Mouse (Mus musculus) heart, postnatal 14 days (tissue): ENCODE data around the gene Cacng2. TPM values are rescaled to one million over a fixed set of nuclear protein-coding genes. Genes with fewer than 3 reads are reported as not detected.
"Not testable (repeated sequence)": the region's sequence is repeated elsewhere in the genome, so short reads cannot be mapped to it uniquely, and the experiment has no call there.

Source experiments
- DNase-seq, 2 experiments: peaks; one replicate each; pipeline ENCODE4 v3.0.0; 2021 to 2022
- intact Hi-C: fragments of 180-260 bp; cut with DNase I; formaldehyde crosslinking; loops from one replicate; pipeline ENCODE4 v1.15.1; 2025
- total RNA-seq, 2 experiments: library from RNA; stranded (reverse); gene quantifications; 2 replicates each; pipeline ENCODE4 v1.2.3; 2021

The Cacng2 gene
- total RNA-seq, 2 experiments from 2014 or later, result not detected

DNA sequence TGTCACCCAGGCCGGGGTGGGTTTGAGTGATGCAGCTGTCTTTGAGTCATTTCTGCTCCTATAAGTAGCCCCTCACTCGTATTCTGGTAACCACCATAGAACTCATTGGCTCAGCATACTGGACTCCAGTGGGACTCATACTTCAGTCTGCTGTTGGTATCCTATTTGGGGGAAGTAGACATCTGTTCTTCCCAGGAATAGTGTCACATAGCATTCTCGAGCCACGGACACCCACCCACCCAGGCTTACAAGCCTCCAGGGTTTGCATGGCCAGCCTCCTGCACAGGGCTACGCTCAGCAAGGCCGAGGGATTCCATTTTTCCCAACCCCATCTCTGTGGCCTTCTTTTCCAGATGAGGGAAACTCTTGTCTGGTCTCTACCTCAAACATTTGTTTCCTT is 93.3 kb downstream of the Cacng2 start:
- intact Hi-C loops, result no loop called here
- DNase-seq, result no peak

GRCm38 (mm10) chr15:78024211-78024610 is 95.6 kb downstream of the Cacng2 start:
- DNase-seq, result no peak
- intact Hi-C loops, result no loop called here

DNA sequence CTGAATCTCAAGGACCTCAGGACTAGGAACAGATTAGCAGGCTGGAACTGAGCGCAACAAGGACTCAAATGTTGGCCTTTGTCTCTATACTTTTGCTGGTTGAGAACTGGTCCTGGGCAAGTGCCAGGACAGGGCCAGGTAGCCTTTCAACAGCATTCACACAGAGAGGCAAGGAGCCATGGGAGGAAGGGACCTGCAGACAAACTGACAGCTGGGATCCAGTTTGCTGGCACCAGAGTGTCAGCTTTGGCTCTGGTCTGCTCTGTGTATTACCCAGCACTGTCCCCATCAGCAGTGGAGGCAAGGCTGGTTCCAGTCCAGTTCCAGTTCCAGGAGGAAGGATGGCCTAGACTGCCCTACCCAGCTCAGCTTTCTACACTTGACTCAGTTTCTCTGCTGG is 105.8 kb downstream of the Cacng2 start:
- intact Hi-C loops, result no loop called here
- no peak for DNase-seq

DNA sequence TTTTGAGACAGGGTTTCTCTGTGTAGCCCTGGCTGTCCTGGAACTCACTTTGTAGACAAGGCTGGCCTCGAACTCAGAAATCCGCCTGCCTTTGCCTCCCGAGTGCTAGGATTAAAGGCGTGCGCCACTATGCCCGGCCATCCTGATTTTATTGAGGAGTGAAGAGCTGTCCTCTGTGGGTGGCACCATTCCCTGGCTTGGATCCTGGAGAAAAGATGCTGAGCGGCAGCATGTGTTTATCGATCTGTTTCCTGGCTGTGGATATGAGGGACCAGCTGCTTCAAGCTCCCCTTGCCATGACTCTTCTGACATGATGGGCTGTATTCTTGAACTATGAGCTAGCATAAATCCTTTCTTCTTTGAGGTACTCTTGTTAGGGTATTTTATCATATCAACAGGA is 111.6 kb downstream of the Cacng2 start:
- DNase-seq, intact Hi-C loops: not testable (repeated sequence)

DNA sequence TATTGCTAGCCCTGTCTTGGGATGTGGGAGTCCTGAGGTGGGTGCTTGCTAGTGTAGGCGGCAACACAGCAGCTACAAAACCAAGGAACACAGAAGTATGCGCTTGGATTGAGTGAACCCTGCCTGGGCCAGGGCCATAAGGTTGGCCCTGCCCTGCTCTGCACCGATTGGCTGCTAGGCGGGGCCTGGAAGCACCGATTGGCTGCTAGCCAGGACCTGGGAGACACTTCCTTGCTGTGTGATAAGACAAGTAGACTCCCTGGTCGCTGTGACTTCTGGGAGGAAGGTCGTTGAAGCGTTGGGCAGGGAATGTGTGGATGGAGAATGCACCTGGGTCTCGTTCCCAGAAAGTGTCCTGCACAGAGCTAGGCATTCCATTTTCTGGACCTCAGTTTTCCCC is 115.9 kb downstream of the Cacng2 start:
- intact Hi-C loops, result no loop called here
- DNase-seq, result peak in 1 of 2 experiments; percentile 7

- DNase-seq, result no peak
- intact Hi-C loops, result no loop called here
Observed at GRCm38 (mm10) chr15:78001400-78001799, 118.4 kb downstream of the Cacng2 start.

- intact Hi-C loops, result no loop called here
- no peak for DNase-seq
Observed at GRCm38 (mm10) chr15:77988541-77988940, 131.3 kb downstream of the Cacng2 start.

- DNase-seq, result no peak
- intact Hi-C loops, result no loop called here
Observed at GRCm38 (mm10) chr15:77983391-77983790, 136.4 kb downstream of the Cacng2 start.

DNA sequence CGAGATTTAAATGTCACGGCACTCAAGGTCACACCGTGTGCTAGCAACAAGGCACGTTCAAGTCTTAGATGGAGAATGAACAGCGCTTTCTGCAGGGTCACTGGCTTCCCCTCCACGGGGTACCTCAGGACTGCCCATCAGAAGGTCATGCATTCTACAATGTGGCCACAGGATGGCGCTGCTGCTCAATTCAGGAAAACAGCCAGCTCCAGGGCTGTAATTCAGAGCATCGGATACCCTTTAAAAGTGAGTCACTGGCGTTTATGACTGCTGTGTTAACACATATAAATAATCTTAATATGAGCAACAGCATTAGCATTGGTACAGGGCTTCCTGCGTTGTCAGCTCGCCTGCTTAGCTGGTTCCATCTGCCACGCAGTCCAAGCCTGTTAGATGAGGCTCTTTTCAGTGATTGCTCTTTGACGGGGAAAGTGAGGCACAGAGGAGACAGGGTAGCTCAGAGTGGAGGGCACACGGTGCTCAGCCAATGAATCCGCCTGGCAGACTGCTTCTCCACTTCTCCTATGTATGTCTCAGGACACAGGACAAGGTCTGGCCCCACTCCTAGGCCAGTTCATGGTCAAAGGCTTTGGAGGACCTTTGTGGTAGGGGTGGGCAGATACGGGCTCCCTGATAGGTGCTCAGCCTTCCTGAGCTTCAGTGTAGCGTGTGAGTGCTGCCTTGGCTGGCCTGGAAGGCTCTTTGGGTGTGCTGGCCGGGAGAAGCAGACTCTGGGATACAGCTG is 137.5 kb downstream of the Cacng2 start:
- peak in 1 of 2 experiments; percentile 55 for DNase-seq
- intact Hi-C loops, result no loop called here

DNA sequence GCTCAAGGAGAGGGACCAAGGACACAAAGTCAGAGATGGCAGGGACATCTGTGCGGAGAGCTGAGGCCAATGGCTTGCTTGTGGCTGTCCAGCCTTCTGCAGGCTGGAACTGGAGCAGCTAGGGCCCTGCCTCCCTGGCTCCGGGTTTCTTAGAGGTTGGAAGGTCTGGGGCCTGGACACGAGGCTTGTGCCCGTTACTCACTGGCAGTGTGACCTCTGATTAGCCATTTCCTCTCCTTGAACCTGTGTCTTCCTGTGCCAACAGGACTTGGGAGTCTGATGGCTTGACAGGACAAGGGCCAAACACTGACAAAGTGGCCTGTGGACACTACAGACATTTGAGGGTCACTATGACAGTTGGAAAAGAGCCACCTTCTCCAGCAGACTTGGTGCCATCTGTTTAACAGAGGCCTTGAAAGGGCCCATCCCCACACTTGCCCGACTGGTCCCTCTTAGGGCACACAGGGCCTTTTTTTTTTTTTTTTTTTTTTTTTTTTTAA is 138.6 kb downstream of the Cacng2 start:
- no peak for DNase-seq
- intact Hi-C loops, result no loop called here

- no peak for DNase-seq
- intact Hi-C loops, result no loop called here
Observed at GRCm38 (mm10) chr15:77979427-77979865, 140.4 kb downstream of the Cacng2 start.

- DNase-seq, result no peak
- intact Hi-C loops, result no loop called here
Observed at GRCm38 (mm10) chr15:77977663-77978062, 142.2 kb downstream of the Cacng2 start.

- no peak for DNase-seq
- intact Hi-C loops, result no loop called here
Observed at GRCm38 (mm10) chr15:77974165-77974841, 145.5 kb downstream of the Cacng2 start.

- intact Hi-C loops, result no loop called here
- peak; percentile 96 to 98 for DNase-seq
Observed at GRCm38 (mm10) chr15:77970470-77971292, 149.1 kb downstream of the Cacng2 start, which contains the start of gene Eif3d. Gene Eif3d (minus strand): TSS chr15:77970813.

DNA sequence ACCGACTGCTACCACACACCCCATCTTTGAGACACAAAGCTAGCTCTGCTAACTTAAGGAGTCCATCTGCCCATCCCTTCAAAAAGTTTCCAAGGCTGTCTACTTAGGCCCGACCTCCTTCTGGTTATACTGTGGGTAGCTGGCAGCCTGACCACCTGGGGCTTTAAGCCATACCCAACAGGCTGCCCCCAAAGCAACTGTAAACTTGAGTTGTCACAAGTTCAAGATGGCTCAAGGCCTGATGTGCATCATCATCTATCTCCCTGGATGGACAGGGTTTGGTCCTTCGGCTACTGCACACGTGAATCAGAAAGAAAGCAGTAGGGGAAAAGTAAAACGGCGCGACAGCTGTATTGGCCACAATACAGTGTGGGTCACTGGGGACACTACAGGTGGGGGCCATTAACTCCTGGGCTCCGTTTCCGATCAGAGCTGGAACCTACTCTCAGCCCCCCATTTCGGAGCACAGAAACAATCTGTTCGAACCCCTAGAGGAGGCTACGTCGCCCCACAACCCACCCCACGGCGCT is 149.8 kb downstream of the Cacng2 start:
- intact Hi-C loops, result no loop called here
- no peak for DNase-seq

DNA sequence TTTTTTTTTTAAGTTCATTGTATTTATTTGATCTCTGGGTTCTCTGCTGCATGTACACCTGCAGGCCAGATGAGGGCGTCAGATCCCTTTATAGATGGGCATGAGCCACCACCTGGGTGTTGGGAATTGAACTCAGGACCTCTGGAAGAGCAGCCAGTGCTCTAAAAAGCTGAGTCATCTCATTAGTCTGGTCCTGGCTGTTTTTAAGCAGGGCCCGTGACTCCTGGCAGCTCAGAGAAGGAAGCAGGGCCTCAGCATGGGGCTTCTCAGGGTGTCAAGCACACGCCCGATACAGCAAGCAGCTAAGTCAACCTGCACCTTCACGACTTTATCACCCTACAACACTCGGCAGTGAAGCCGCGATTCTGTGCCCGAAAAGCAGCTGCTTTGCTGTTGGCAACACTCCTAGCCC is 154.7 kb downstream of the Cacng2 start:
- no peak for DNase-seq
- intact Hi-C loops, result no loop called here

- intact Hi-C loops, result no loop called here
- no peak for DNase-seq
Observed at GRCm38 (mm10) chr15:77962447-77962846, 157.4 kb downstream of the Cacng2 start.

DNA sequence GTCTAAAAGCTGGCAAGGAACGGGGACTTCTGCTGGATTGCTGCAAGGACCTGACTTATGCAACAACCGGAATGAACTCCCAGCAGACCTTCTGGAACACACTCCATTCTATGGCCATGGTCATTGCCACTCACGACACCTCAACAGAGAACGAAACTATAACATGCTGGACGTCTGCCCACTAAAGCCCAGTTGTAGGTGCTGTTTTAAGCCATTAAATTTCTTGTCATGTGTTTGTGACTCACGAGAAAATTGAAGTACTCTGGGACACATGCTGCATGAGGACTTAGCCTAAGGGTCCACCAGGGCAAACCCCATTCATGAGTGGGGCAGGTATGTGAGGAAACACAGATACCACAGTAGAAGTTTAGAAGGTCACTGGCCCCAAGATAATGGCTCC is 159.1 kb downstream of the Cacng2 start:
- DNase-seq, result no peak
- intact Hi-C loops, result no loop called here

GRCm38 (mm10) chr15:77958071-77958470 is 161.8 kb downstream of the Cacng2 start:
- DNase-seq, result no peak
- intact Hi-C loops, result no loop called here

DNA sequence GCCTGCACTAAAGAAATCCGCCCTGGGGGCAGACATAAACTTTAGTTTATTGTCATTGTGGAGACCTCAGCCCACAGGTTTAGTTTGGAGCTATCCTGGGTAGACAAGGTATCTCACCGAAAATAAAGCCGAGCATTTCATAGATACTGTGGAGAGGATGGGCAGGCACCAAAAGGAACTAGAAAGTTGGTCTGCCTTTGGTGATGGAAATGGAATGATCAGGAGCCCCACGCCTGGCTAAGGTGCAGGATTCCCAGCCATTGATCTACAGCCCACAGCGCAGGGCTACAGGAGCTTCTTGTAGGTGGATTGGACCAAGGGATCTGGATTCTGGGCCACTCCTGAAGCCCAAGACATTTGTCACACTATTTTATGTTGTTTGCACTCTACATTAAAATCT is 162.2 kb downstream of the Cacng2 start:
- intact Hi-C loops, result no loop called here
- DNase-seq, result no peak
